Comparison of ENCODE assay signal across 8 mouse cellular contexts in genomic region chr1:88745256-88745655, GRCm38 (mm10). TPM values are rescaled to one million over a fixed set of nuclear protein-coding genes. Genes with fewer than 3 reads are reported as not detected.
A peak's percentile ranks its signal among the peaks of the same experiment; 100 is the strongest.
DNase-seq lines count a peak whose midpoint lies in the region; ATAC-seq lines count a peak whose summit lies in the region.

No protein-coding gene starts in this region.

- no peaks in the 10 kb centered on the region for H3K9me3 ChIP-seq in intestine, embryonic 14.5 days (ENCODE audit: control insufficient read depth, low read length)
- H3K9me3 ChIP-seq in midbrain, embryonic 10.5 days (replicated peaks): no peaks in the 10 kb centered on the region

- H3K36me3 ChIP-seq in intestine, embryonic 14.5 days (ENCODE audit: control insufficient read depth, insufficient read depth, low read length): no peaks in the 10 kb centered on the region
- H3K36me3 ChIP-seq in midbrain, embryonic 10.5 days: no peaks in the 10 kb centered on the region

- H3K4me3 ChIP-seq in intestine, embryonic 14.5 days (ENCODE audit: low read depth, low read length): no peak overlapping the region
- no peak overlapping the region for H3K4me3 ChIP-seq in midbrain, embryonic 10.5 days

- no peak overlapping the region for H3K4me2 ChIP-seq in intestine, embryonic 14.5 days (ENCODE audit: low read length)

- no peaks in the 10 kb centered on the region; the same call in 1 of the 2 replicates for H3K4me1 ChIP-seq in intestine, embryonic 14.5 days (replicated peaks; ENCODE audit: control insufficient read depth, insufficient read depth, low read length)
- peaks cover 17% of the 10 kb centered on the region for H3K4me1 ChIP-seq in midbrain, embryonic 10.5 days

- no peaks in the 10 kb centered on the region for H3K27me3 ChIP-seq in intestine, embryonic 14.5 days (replicated peaks; ENCODE audit: control insufficient read depth, insufficient read depth, low read length)
- no peaks in the 10 kb centered on the region for H3K27me3 ChIP-seq in midbrain, embryonic 10.5 days (ENCODE audit: low read depth, poor library complexity, severe bottlenecking)

- peak; percentile 62 for ATAC-seq in intestine, embryonic 14.5 days (replicated peaks; ENCODE audit: low FRiP score, low TSS enrichment, low read depth)
- no peak for ATAC-seq in erythroid progenitor cell, adult 5-6 weeks (replicated peaks; ENCODE audit: low FRiP score, poor library complexity, severe bottlenecking)

- DNase-seq in adrenal gland, adult 2 months: peak; percentile 78
- DNase-seq in embryo, embryonic 10 days (ENCODE audit: low spot score): peak; percentile 95
- peak; percentile 69 for DNase-seq in gastrocnemius, postnatal 14 days
- DNase-seq in intestine, embryonic 14.5 days (ENCODE audit: low spot score): peak; percentile 89
- DNase-seq in left cerebral cortex, adult 9 months (ENCODE audit: low spot score in 2 of 2): peak; percentile 39 to 89
- DNase-seq in midbrain, embryonic 10.5 days (ENCODE audit: low spot score): peak; percentile 85
- DNase-seq in right cerebral cortex, postnatal 25 days: peak; percentile 72

- no peak overlapping the region for H3K27ac ChIP-seq in intestine, embryonic 14.5 days (ENCODE audit: low read depth)
- H3K27ac ChIP-seq in midbrain, embryonic 10.5 days (replicated peaks): peak overlapping the region; percentile 61; the same call in 1 of the 2 replicates

- 8% methylated on average over 8 of the region's 8 CpGs for WGBS in intestine, embryonic 14.5 days
- WGBS in midbrain, embryonic 10.5 days: 13% methylated on average over 8 of the region's 8 CpGs

- H3K9ac ChIP-seq in intestine, embryonic 14.5 days (ENCODE audit: low read length): no peak overlapping the region

- intact Hi-C loops in gastrocnemius, postnatal 14 days (cut with DNase I; ENCODE audit: low total_unique reads): loop anchor here (5.0 kb wide), 1 partner anchor 777 kb away; no protein-coding TSS in a partner anchor

RNA-seq across cellular contexts. Expression of gene Arl4c, which starts 43.2 kb away (rescaled TPM):
- total RNA-seq in adrenal gland, adult 2 months (2021): 10 to 100 TPM in 1 of 2 experiments, 1 to 10 TPM in 1; 7.3 to 14.8 TPM
- polyA plus RNA-seq in adrenal gland, adult 2 months (2012; rRNA removed): 12.3 and 14.3 TPM in 2 replicates
- 1 to 10 TPM; 2.0 to 3.8 TPM for total RNA-seq in gastrocnemius, postnatal 14 days (2021)
- polyA plus RNA-seq in intestine, embryonic 14.5 days (2014; fragmentation: Nextera tagmentation; extraction: Ambion mirVana): 4.2 and 4.3 TPM in 2 replicates
- polyA plus RNA-seq in midbrain, embryonic 10.5 days (2016; fragmentation: Nextera tagmentation; extraction: Ambion mirVana): 18.6 and 22.4 TPM in 2 replicates
- 2.9 and 4.0 TPM in 2 replicates for total RNA-seq in erythroid progenitor cell, adult 5-6 weeks (2015; ENCODE audit: low replicate concordance)
- total RNA-seq in erythroid progenitor cell, adult 5-6 weeks (2017; ENCODE audit: low replicate concordance): 2.6 and 4.7 TPM in 2 replicates
